Mouse (Mus musculus) monocyte, adult 5-6 weeks (primary cell): ENCODE data around the gene Kif21b. TPM values are rescaled to one million over a fixed set of nuclear protein-coding genes. Genes with fewer than 3 reads are reported as not detected.

ENCODE experiments used
- ATAC-seq: fragments of 153-309, 156-312 bp; replicated peaks from 2 replicates; pipeline ENCODE4 v1.8.0; 2017; ENCODE audit warnings: mild to moderate bottlenecking; ENCODE audit not compliant: low TSS enrichment, insufficient number of reproducible peaks, severe bottlenecking, poor library complexity, low FRiP score
- total RNA-seq: library from RNA; stranded (forward); fragments of 200-1000, 200-491, 200-594 nt; gene quantifications from 3 replicates; pipeline ENCODE4 v1.2.3, GENCODE M21; 2017

Gene Kif21b
- total RNA-seq, 1 experiment from 2014 or later = 77.9 TPM

GRCm38 (mm10) chr1:136214304-136214703 is 83.1 kb downstream of the Kif21b start:
- ATAC-seq = no peak

GRCm38 (mm10) chr1:136220037-136220871 is 89.1 kb downstream of the Kif21b start:
- ATAC-seq = no peak

GRCm38 (mm10) chr1:136222386-136222785 is 91.2 kb downstream of the Kif21b start:
- ATAC-seq = no peak

GRCm38 (mm10) chr1:136223758-136224342 is 92.7 kb downstream of the Kif21b start:
- no peak for ATAC-seq

GRCm38 (mm10) chr1:136225846-136226245 is 94.7 kb downstream of the Kif21b start:
- no peak for ATAC-seq

GRCm38 (mm10) chr1:136226626-136227025 is 95.4 kb downstream of the Kif21b start:
- ATAC-seq = no peak

Other genes with a start within 250 kb of the Kif21b start
- gene Pkp1, start 212.2 kb upstream of the Kif21b start, total RNA-seq = not detected in 3 replicates
- not detected in 3 replicates for gene Igfn1, start 125.0 kb upstream of the Kif21b start, total RNA-seq
- gene Tmem9, start 123.2 kb upstream of the Kif21b start, total RNA-seq = 1.6 to 7.8 TPM (median 2.7 TPM) in 3 replicates
- not detected in 3 replicates for gene Ascl5, start 80.6 kb upstream of the Kif21b start, total RNA-seq
- 0.64 to 1.6 TPM (median 1.1 TPM) in 3 replicates for gene Cacna1s, start 78.6 kb upstream of the Kif21b start, total RNA-seq
- gene Mroh3, start 81.4 kb downstream of the Kif21b start, total RNA-seq = 0.32 TPM in 1 of 3 replicates, not detected in the others
- not detected in 3 replicates for gene Inava, start 102.9 kb downstream of the Kif21b start, total RNA-seq
- not detected in 3 replicates for gene Gpr25, start 129.5 kb downstream of the Kif21b start, total RNA-seq
- 25.1 to 39.6 TPM (median 31.9 TPM) in 3 replicates for gene Camsap2, start 214.7 kb downstream of the Kif21b start, total RNA-seq